Comparison of ENCODE assay signal across 8 mouse cellular contexts in genomic region chr11:62573959-62574702, GRCm38 (mm10). TPM values are rescaled to one million over a fixed set of nuclear protein-coding genes. Genes with fewer than 3 reads are reported as not detected.
DNase-seq lines count a peak whose midpoint lies in the region; ATAC-seq and TF ChIP-seq lines count a peak whose summit lies in the region.

Trpv2 (plus strand) TSS chr11:62574486.

- no peaks in the 10 kb centered on the region for H3K36me3 ChIP-seq in hindbrain, embryonic 15.5 days
- peaks cover 12% of the 10 kb centered on the region for H3K36me3 ChIP-seq in thymus, adult 2 months (ENCODE audit: control insufficient read depth, insufficient read depth, low read length)

- no peaks in the 10 kb centered on the region for H3K27me3 ChIP-seq in hindbrain, embryonic 15.5 days
- H3K27me3 ChIP-seq in thymus, adult 2 months (ENCODE audit: control insufficient read depth, insufficient read depth, low read length), result no peaks in the 10 kb centered on the region

- no peak within 1 kb of the TSS; the same call in 1 of the 2 replicates for H3K9ac ChIP-seq in hindbrain, embryonic 15.5 days

- DNase-seq in layer of hippocampus, adult 18-20 months (ENCODE audit: low spot score in 2 of 2), result no peak
- DNase-seq in layer of hippocampus, adult 9-10 months (ENCODE audit: low spot score), result no peak
- peak; percentile 11 for DNase-seq in lung, postnatal 10 days
- peak; percentile 85 for DNase-seq in thymus, adult 2 months
- DNase-seq in gastrocnemius, postnatal 14 days, result no peak
- no peak for DNase-seq in adrenal gland, adult 8-10 months

- H3K27ac ChIP-seq in bone marrow macrophage, adult 2 months (ENCODE audit: insufficient read depth, low read depth, low read length), result peak within 1 kb of the TSS; percentile 98
- H3K27ac ChIP-seq in hindbrain, embryonic 15.5 days (replicated peaks), result peak within 1 kb of the TSS; percentile 81
- peak within 1 kb of the TSS; percentile 91 for H3K27ac ChIP-seq in thymus, adult 2 months (ENCODE audit: control insufficient read depth, insufficient read depth, low read length)

- H3K4me2 ChIP-seq in hindbrain, embryonic 15.5 days, result peak within 1 kb of the TSS; percentile 98

- ATAC-seq in hindbrain, embryonic 15.5 days (ENCODE audit: low FRiP score, low read depth), result no peak

- no peaks in the 10 kb centered on the region for H3K9me3 ChIP-seq in hindbrain, embryonic 15.5 days

- WGBS in hindbrain, embryonic 15.5 days, result 85% methylated on average over 6 of the region's 6 CpGs
- WGBS in thymus, adult 2 months, result 15% methylated on average over 6 of the region's 6 CpGs

- no peak for TF ChIP-seq CTCF in bone marrow macrophage, adult 2 months (IDR thresholded peaks at IDR 0.05; ENCODE audit: low read depth, low read length)
- no peak for TF ChIP-seq CTCF in thymus, adult 2 months (IDR thresholded peaks at IDR 0.05; ENCODE audit: borderline replicate concordance, control insufficient read depth, extremely low read depth, insufficient read depth, low read length, poor library complexity)

- no peak for TF ChIP-seq POLR2A in bone marrow macrophage, adult 2 months (IDR thresholded peaks at IDR 0.05; ENCODE audit: borderline replicate concordance, low read depth, low read length)
- no peak for TF ChIP-seq POLR2A in thymus, adult 2 months (IDR thresholded peaks at IDR 0.05; ENCODE audit: control insufficient read depth, extremely low read depth, insufficient read depth, low read length, poor library complexity)

- intact Hi-C loops in gastrocnemius, postnatal 14 days (cut with DNase I; ENCODE audit: low total_unique reads), result no loop called here

- peak within 1 kb of the TSS; percentile 83 for H3K4me3 ChIP-seq in bone marrow macrophage, adult 2 months (ENCODE audit: insufficient read depth, low read length)
- H3K4me3 ChIP-seq in hindbrain, embryonic 15.5 days, result peak within 1 kb of the TSS; percentile 63
- H3K4me3 ChIP-seq in thymus, adult 2 months (ENCODE audit: control insufficient read depth, insufficient read depth, low read length), result peak within 1 kb of the TSS; percentile 74

- peaks cover 15% of the 10 kb centered on the region for H3K4me1 ChIP-seq in bone marrow macrophage, adult 2 months (ENCODE audit: control insufficient read depth, insufficient read depth, low read length)
- peaks cover 15% of the 10 kb centered on the region for H3K4me1 ChIP-seq in hindbrain, embryonic 15.5 days (replicated peaks)
- H3K4me1 ChIP-seq in thymus, adult 2 months (replicated peaks; ENCODE audit: control insufficient read depth, insufficient read depth, low read length), result peaks cover 15% of the 10 kb centered on the region

RNA-seq across cellular contexts. Expression of gene Trpv2, which starts in this region (rescaled TPM):
- total RNA-seq in layer of hippocampus, adult 18-20 months (2021), result 10 to 100 TPM; 12.8 to 14.9 TPM
- 107 and 114 TPM in 2 replicates for polyA plus RNA-seq in bone marrow macrophage, adult 2 months (2012; ENCODE audit: insufficient read depth, insufficient read length, missing spikeins)
- polyA plus RNA-seq in hindbrain, embryonic 15.5 days (2015; fragmentation: Nextera tagmentation; extraction: Ambion mirVana), result 30.9 and 31.2 TPM in 2 replicates
- polyA plus RNA-seq in thymus, adult 2 months (2012; rRNA removed), result 95.4 and 96.0 TPM in 2 replicates
- total RNA-seq in gastrocnemius, postnatal 14 days (2021), result 1 to 10 TPM; 1.7 to 2.4 TPM
- total RNA-seq in adrenal gland, adult 8-10 months (2022), result 1 to 10 TPM; 3.6 to 7.2 (median 4.9) TPM

Comparison
In these comparisons a context has a peak if more than half of its experiments do, and no peak if none do; other contexts are left out.
1. DNase-seq: peak in lung, postnatal 10 days (single experiment) and thymus, adult 2 months (single experiment); none in layer of hippocampus, adult 18-20 months (0 of 2), layer of hippocampus, adult 9-10 months (single experiment), gastrocnemius, postnatal 14 days (single experiment) and adrenal gland, adult 8-10 months (single experiment).
2. Peak in every context shown above with its lines, with median percentiles within 50 percentile points of each other: H3K27ac ChIP-seq and H3K4me3 ChIP-seq.